Mouse (Mus musculus) forebrain, embryonic 11.5 days (tissue): ENCODE measurements around the gene Vps50. TPM values are rescaled to one million over a fixed set of nuclear protein-coding genes. Genes with fewer than 3 reads are reported as not detected.

Experiments
- ATAC-seq: fragments of 200-750 bp; cut with Nextera tagmentation; replicated peaks from 2 replicates; pipeline ENCODE4 v1.8.0; 2017; ENCODE audit warnings: moderate TSS enrichment; ENCODE audit not compliant: low FRiP score
- DNase-seq: peaks from one replicate; pipeline ENCODE4 v3.0.0-alpha.2; 2017; ENCODE audit warnings: low spot score
- H3K27ac ChIP-seq: fragments of 300-500 bp; sonication (generic); 2 replicates; pipeline ENCODE4 v1.5.1; 2014; ENCODE audit warnings: low read depth, low read length
- H3K27me3 ChIP-seq: fragments of 300-500 bp; sonication (generic); 2 replicates; pipeline ENCODE4 v1.6.1; 2014; ENCODE audit warnings: mild to moderate bottlenecking, low read length, mixed read lengths; ENCODE audit not compliant: control insufficient read depth, insufficient read depth
- H3K36me3 ChIP-seq: fragments of 300-500 bp; sonication (generic); 2 replicates; pipeline ENCODE4 v1.6.1; 2014; ENCODE audit warnings: mild to moderate bottlenecking, low read length, moderate library complexity, mixed read lengths; ENCODE audit not compliant: control insufficient read depth, insufficient read depth
- H3K4me1 ChIP-seq: fragments of 300-500 bp; sonication (generic); replicated peaks from 2 replicates; pipeline ENCODE4 v1.6.1; 2014; ENCODE audit warnings: low read length, mixed read lengths; ENCODE audit not compliant: control insufficient read depth, insufficient read depth
- H3K4me2 ChIP-seq: fragments of 300-500 bp; sonication (generic); 2 replicates; pipeline ENCODE4 v1.6.1; 2014; ENCODE audit warnings: low read depth, mild to moderate bottlenecking, low read length, moderate library complexity, mixed read lengths; ENCODE audit not compliant: severe bottlenecking
- H3K4me3 ChIP-seq: fragments of 300-500 bp; sonication (generic); 2 replicates; pipeline ENCODE4 v1.5.1; 2014; ENCODE audit warnings: low read depth, low read length
- H3K9ac ChIP-seq: fragments of 300-500 bp; sonication (generic); 2 replicates; pipeline ENCODE4 v1.6.1; 2014; ENCODE audit warnings: low read length
- H3K9me3 ChIP-seq: fragments of 300-500 bp; sonication (generic); 2 replicates; pipeline ENCODE4 v1.6.1; 2016; ENCODE audit warnings: low read length, mixed read lengths; ENCODE audit not compliant: control insufficient read depth
- WGBS: fragments of 180-500 bp; shearing (Covaris S2); extraction: QIAGEN DNeasy Blood & Tissue Kit; methylation state at CpG from one replicate; pipeline ENCODE4 v1.1.7; 2014; 5-methylcytosine and 5-hydroxymethylcytosine counted together
- polyA plus RNA-seq: library from polyadenylated mRNA; unstranded; fragments of >200 nt; fragmentation: Nextera tagmentation; extraction: Ambion mirVana; gene quantifications from 2 replicates; pipeline ENCODE4 v1.2.1, GENCODE M21; 2014

Vps50 gene
- polyA plus RNA-seq, result 37.5 and 50.2 TPM in 2 replicates

DNA sequence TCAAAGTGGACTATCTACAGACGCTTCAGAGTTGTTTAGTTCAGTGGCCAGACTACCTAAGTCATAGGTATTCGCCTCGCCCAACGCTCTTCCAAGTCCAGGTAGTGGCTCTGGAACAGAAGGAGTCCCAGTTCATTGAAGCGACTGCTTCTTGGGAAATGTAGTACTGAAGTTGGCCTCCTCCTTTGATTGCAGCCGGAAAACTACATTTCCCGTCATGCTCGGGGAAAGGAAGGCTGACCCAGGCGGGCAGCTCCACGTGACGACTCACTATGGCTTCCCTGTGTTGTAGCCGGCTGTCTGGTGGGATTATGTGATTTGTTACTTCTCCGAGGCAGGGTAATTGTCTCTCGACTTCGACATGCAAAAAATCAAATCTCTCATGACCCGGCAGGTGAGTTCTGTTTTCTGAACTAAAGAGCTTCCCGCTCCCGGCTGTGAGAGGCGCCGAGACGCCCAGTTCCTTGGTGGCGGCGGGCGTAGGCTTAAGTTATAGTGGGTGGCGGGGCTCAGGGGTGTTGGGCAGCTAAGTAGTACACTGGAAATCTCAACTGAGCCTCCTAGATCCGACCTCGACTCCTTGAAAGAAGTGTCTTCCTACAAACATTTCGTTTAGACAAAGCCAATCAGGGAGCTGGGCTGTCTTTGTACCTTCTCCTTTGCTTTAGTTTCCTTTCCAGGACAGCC is at the start of gene Vps50, which contains the start of gene Hepacam2:
TSS of gene Vps50 (plus strand) at position 221 of the 687 bp plus-strand sequence.
TSS of gene Hepacam2 (minus strand) at position 137 of the 687 bp plus-strand sequence.
- peak within 1 kb of the TSS; percentile 88 for H3K4me2 ChIP-seq
- WGBS, result under 1% methylated on average over 28 of the region's 28 CpGs
- H3K9me3 ChIP-seq, result no peaks in the 10 kb centered on the region
- no peak within 1 kb of the TSS for H3K27ac ChIP-seq
- no peaks in the 10 kb centered on the region for H3K4me1 ChIP-seq
- peak; percentile 99 for ATAC-seq
- H3K4me3 ChIP-seq, result peak within 1 kb of the TSS; percentile 76
- DNase-seq, result peak; percentile 86
- H3K9ac ChIP-seq, result peak within 1 kb of the TSS; percentile 70
- H3K36me3 ChIP-seq, result no peaks in the 10 kb centered on the region
- H3K27me3 ChIP-seq, result no peaks in the 10 kb centered on the region

DNA sequence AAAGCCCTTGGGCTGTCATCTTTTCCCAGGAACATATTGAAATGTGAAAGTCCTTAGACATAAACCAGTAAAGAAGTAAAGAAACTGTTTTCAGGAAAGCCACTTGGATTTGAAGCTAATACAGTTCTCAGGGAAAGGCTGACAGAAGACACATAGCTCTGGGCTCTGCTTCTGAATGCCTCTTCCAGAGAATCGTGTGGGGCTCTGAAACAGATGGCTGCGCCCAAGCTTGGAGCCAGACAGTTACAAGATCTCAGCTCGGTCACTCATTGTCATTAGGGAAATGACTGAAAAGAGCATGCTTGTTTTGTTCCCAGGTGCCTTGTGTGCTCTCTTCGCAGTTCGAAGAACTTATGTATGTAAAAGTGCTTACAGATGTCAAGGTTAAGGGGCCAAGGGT is 43.8 kb upstream of the Vps50 start:
- Histone ChIP-seq H3K27ac (no peak overlapping the region), H3K4me2 (no peak overlapping the region), H3K9ac (no peak overlapping the region), H3K27me3 (no peaks in the 10 kb centered on the region), H3K9me3 (no peaks in the 10 kb centered on the region), H3K4me1 (no peaks in the 10 kb centered on the region), H3K36me3 (no peaks in the 10 kb centered on the region), H3K4me3 (no peak overlapping the region)
- ATAC-seq (no peak), DNase-seq (no peak)
- WGBS, result 71% methylated on average over 5 of the region's 5 CpGs

DNA sequence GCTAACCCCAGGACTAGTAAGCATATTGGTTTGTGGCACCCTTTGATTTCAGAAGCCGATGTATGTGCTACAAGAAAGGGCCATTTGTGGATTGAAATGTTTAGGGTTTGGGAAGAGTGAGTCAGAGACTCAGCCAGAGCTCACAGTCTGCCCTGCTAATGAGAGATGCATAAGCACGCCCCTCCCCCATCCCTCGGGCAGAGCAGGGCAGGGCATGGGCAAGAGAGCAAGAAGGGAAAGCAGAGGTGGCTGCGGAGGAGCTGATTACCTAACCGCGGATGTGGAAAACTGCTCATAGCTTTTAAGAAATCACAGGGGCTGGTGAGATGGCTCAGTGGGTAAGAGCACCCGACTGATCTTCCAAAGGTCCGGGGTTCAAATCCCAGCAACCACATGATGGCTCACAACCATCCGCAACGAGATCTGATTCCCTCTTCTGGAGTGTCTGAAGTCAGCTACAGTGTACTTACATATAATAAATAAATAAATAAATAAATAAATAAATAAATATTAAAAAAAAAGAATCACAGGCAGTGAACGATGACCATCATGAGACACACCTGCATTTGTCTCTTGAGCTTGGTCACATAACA is 42.1 kb upstream of the Vps50 start:
- no peak for ATAC-seq
- Histone ChIP-seq H3K4me3 (no peak overlapping the region), H3K4me1 (no peaks in the 10 kb centered on the region), H3K9me3 (no peaks in the 10 kb centered on the region), H3K27ac (no peak overlapping the region), H3K9ac (no peak overlapping the region), H3K4me2 (no peak overlapping the region), H3K27me3 (no peaks in the 10 kb centered on the region), H3K36me3 (no peaks in the 10 kb centered on the region)
- 73% methylated on average over 11 of the region's 11 CpGs for WGBS
- no peak for DNase-seq

GRCm38 (mm10) chr6:3463026-3463425 is 35.2 kb upstream of the Vps50 start:
- Histone ChIP-seq H3K4me3 (no peak overlapping the region), H3K4me1 (no peaks in the 10 kb centered on the region), H3K36me3 (no peaks in the 10 kb centered on the region), H3K9me3 (no peaks in the 10 kb centered on the region), H3K27me3 (no peaks in the 10 kb centered on the region), H3K27ac (no peak overlapping the region), H3K9ac (no peak overlapping the region), H3K4me2 (no peak overlapping the region)
- DNase-seq, result no peak
- no peak for ATAC-seq
- 81% methylated on average over 6 of the region's 6 CpGs for WGBS

DNA sequence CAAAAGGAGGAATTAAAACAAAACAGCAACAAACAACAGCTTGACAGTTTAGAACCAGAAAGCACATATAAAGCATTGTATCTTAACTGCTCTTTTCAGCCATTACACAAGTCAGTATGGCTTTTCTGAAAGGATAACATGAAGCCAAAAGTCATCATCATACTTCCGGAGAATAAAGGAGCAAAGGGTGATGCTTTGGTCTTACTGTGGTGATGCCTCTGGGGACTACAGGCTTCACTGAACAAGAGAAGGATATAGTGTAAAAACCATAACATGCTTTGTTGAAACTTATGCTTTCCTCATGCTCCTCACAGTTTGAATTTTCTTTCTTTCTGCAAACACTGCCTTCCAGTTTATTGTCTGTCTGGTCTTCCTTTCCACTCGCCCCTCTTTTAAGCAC is 34.6 kb upstream of the Vps50 start:
- no peak for ATAC-seq
- no peak overlapping the region for H3K4me2 ChIP-seq
- no peaks in the 10 kb centered on the region for H3K4me1 ChIP-seq
- H3K9ac ChIP-seq, result no peak overlapping the region
- no peak overlapping the region for H3K4me3 ChIP-seq
- no peaks in the 10 kb centered on the region for H3K9me3 ChIP-seq
- no peak overlapping the region for H3K27ac ChIP-seq
- no peak for DNase-seq
- H3K36me3 ChIP-seq, result no peaks in the 10 kb centered on the region
- H3K27me3 ChIP-seq, result no peaks in the 10 kb centered on the region
- 89% methylated on average over 2 of the region's 2 CpGs for WGBS

GRCm38 (mm10) chr6:3468627-3469026 is 29.6 kb upstream of the Vps50 start:
- Histone ChIP-seq H3K27ac (no peak overlapping the region), H3K4me2 (no peak overlapping the region), H3K4me1 (no peaks in the 10 kb centered on the region), H3K9me3 (no peaks in the 10 kb centered on the region), H3K36me3 (no peaks in the 10 kb centered on the region), H3K27me3 (no peaks in the 10 kb centered on the region), H3K9ac (no peak overlapping the region), H3K4me3 (no peak overlapping the region)
- DNase-seq, result no peak
- 58% methylated on average over 1 of the region's 1 CpGs for WGBS
- ATAC-seq, result no peak

GRCm38 (mm10) chr6:3470706-3471105 is 27.5 kb upstream of the Vps50 start:
- no peaks in the 10 kb centered on the region for H3K4me1 ChIP-seq
- H3K4me2 ChIP-seq, result no peak overlapping the region
- no peak for DNase-seq
- no peak overlapping the region for H3K9ac ChIP-seq
- H3K36me3 ChIP-seq, result no peaks in the 10 kb centered on the region
- 92% methylated on average over 2 of the region's 2 CpGs for WGBS
- no peak overlapping the region for H3K27ac ChIP-seq
- no peaks in the 10 kb centered on the region for H3K9me3 ChIP-seq
- no peaks in the 10 kb centered on the region for H3K27me3 ChIP-seq
- no peak for ATAC-seq
- H3K4me3 ChIP-seq, result no peak overlapping the region

- Histone ChIP-seq H3K27me3 (no peaks in the 10 kb centered on the region), H3K4me2 (no peak overlapping the region), H3K9me3 (no peaks in the 10 kb centered on the region), H3K4me1 (no peaks in the 10 kb centered on the region), H3K36me3 (no peaks in the 10 kb centered on the region), H3K9ac (no peak overlapping the region), H3K4me3 (no peak overlapping the region), H3K27ac (no peak overlapping the region)
- WGBS, result 59% methylated on average over 2 of the region's 2 CpGs
- no peak for ATAC-seq
- DNase-seq, result no peak
Measured at GRCm38 (mm10) chr6:3476299-3476698, 21.9 kb upstream of the Vps50 start.

DNA sequence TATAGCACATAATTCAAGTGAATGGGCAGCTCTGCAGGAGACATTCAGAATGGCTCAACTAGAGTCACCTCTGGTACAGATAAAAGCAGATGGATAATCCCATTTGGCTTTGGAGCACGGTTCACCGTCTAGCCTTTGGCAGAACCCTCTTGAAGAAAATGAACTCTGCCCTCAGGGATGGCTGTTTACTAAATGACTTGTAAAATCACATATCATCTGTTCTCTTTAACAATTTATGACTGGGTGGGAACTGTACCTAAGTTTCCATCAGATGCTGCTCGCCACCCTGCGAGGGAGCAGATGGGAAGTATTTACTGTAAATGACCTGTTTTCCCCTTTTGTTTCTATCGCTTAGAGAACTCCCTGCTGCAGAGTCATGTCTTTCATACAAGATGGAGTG is 18.3 kb upstream of the Vps50 start:
- no peak overlapping the region for H3K4me2 ChIP-seq
- ATAC-seq (no peak), DNase-seq (no peak)
- no peaks in the 10 kb centered on the region for H3K9me3 ChIP-seq
- WGBS, result 60% methylated on average over 5 of the region's 5 CpGs
- no peaks in the 10 kb centered on the region for H3K27me3 ChIP-seq
- no peaks in the 10 kb centered on the region for H3K4me1 ChIP-seq
- no peak overlapping the region for H3K4me3 ChIP-seq
- no peaks in the 10 kb centered on the region for H3K36me3 ChIP-seq
- no peak overlapping the region for H3K9ac ChIP-seq
- no peak overlapping the region for H3K27ac ChIP-seq
